Mouse (Mus musculus) brown adipose tissue, adult 24 weeks (tissue): Measurements from ENCODE around the gene Rnf130. TPM values are rescaled to one million over a fixed set of nuclear protein-coding genes. Genes with fewer than 3 reads are reported as not detected.

Experiments
- H3K27ac ChIP-seq: fragments of 200-500 bp; replicated peaks from 2 replicates; pipeline ENCODE4 v1.5.1; 2012; ENCODE audit warnings: low read depth, mild to moderate bottlenecking, low read length
- H3K4me1 ChIP-seq: fragments of 200-500 bp; 2 replicates; pipeline ENCODE4 v1.6.1; 2012; ENCODE audit warnings: low read length, mixed read lengths; ENCODE audit not compliant: control insufficient read depth, insufficient read depth, insufficient read length
- H3K4me3 ChIP-seq: fragments of 200-500 bp; 2 replicates; pipeline ENCODE4 v1.5.1; 2012; ENCODE audit warnings: low read depth, mild to moderate bottlenecking, low read length, moderate library complexity; ENCODE audit not compliant: insufficient read depth
- polyA plus RNA-seq: library from polyadenylated mRNA; stranded (reverse); fragments of >200 nt; gene quantifications from 2 replicates; pipeline ENCODE4 v1.2.4, GENCODE M21; 2012; ENCODE audit not compliant: missing spikeins, insufficient read depth, insufficient read length

The Rnf130 gene
- polyA plus RNA-seq, 1 experiment: 97.9 TPM

DNA sequence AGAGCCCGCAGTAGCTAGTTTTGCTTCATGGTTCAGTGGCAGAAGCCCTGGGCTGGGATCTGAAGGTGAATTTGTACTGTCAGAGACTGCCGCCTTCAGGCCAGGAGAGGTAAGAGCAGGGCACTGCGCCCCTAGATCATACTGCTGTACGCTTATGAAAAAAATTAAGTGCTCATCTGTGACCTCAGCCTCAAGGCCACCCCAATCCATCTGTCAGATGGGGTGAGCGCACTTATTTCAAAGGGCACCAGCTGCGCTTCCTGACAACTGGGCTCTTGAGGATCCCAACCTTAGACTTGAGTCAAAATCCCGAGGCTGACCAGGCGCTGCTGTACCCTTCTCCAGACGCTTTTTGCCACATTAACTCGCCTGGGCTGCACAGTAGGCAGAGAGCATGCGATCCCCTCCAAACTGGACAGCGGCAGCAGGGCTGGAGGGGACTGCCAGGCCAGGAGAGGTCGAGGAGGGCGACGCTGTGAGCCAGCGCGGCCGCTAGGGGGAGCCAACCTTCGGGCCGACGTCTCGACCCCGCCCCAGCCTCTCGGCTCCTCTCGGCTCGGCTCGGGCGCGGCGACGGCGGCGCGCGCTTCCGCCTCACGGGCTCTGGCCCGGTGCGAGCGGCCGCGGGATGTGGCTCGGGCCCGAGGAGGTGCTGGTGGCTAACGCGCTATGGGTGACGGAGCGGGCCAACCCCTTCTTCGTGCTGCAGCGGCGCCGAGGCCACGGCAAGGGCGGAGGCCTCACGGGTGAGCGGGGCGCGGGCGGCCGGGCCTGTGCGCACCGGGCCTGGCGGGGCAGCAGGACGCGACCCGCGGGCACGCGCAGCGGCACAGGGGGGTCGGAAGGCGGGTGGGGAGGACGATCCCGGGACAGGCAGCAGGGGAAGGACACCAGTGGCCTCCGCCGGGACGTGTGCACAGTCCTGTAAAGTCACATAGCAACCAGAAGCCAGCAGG lies 105.9 kb downstream of the Rnf130 start, which contains the start of gene Tbc1d9b:
TSS of gene Tbc1d9b (plus strand) at position 586 of the 956 bp plus-strand sequence.
- Histone ChIP-seq H3K4me3 (peak within 1 kb of the TSS; percentile 80), H3K27ac (peak within 1 kb of the TSS; percentile 78), H3K4me1 (peaks cover 11% of the 10 kb centered on the region)

DNA sequence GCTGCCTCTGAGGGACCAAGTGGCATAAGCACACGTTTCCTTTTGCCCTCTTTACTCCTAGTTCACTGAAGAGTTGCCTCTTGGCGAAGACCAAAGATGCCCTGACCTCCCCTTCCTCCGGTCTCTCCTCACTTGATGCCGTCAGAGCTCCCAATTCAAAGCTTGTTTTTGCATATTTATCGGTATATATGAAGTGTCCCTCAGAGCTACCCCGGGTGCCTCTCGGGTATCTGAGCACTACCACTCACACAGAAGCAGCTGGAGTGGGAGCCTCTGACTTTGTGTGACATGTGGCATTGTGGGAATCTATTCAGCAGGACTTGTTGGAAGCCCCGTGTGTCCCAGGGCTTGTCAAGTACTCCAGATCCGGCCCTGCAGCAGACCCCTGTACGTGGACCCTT lies 106.7 kb downstream of the Rnf130 start:
- H3K4me3 ChIP-seq: peak overlapping the region; percentile 80
- peaks cover 11% of the 10 kb centered on the region for H3K4me1 ChIP-seq
- H3K27ac ChIP-seq: no peak overlapping the region

- Histone ChIP-seq H3K4me3 (peak overlapping the region; percentile 80), H3K4me1 (peaks cover 11% of the 10 kb centered on the region), H3K27ac (no peak overlapping the region)
Measured at GRCm38 (mm10) chr11:50132265-50132664, 107.1 kb downstream of the Rnf130 start.

- Histone ChIP-seq H3K4me3 (no peak overlapping the region; the same call in 1 of the 2 replicates), H3K4me1 (peaks cover 11% of the 10 kb centered on the region), H3K27ac (peak overlapping the region; percentile 41)
Measured at GRCm38 (mm10) chr11:50134136-50134859, 109.2 kb downstream of the Rnf130 start.

- H3K4me1 ChIP-seq: peaks cover 7% of the 10 kb centered on the region
- H3K27ac ChIP-seq: no peak overlapping the region
- no peak overlapping the region for H3K4me3 ChIP-seq
Measured at GRCm38 (mm10) chr11:50138206-50138822, 113.2 kb downstream of the Rnf130 start.

DNA sequence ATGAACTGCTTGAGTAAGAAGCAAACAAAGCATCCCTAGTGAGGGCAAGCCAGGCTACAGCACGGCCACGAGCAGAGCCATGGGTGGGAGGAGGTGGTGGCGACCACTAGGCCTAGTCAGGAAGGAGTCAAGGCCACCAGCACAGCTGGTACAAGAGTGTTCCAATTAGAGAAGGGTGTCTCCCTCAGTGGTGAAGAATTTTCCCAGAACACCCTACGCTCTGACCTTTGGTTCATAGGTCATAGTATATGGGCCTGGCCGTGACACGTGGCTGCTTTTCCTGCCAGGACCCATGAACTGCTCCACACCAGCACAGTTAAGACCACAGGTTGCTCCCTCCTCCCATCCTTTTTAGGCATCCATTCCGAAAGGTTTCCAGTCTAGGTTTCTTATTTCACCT lies 114.4 kb downstream of the Rnf130 start:
- H3K4me1 ChIP-seq: no peaks in the 10 kb centered on the region
- no peak overlapping the region for H3K4me3 ChIP-seq
- H3K27ac ChIP-seq: no peak overlapping the region

GRCm38 (mm10) chr11:50145529-50145928 lies 120.4 kb downstream of the Rnf130 start:
- Histone ChIP-seq H3K4me3 (no peak overlapping the region), H3K27ac (no peak overlapping the region), H3K4me1 (peaks cover 10% of the 10 kb centered on the region; the same call in 1 of the 2 replicates)

DNA sequence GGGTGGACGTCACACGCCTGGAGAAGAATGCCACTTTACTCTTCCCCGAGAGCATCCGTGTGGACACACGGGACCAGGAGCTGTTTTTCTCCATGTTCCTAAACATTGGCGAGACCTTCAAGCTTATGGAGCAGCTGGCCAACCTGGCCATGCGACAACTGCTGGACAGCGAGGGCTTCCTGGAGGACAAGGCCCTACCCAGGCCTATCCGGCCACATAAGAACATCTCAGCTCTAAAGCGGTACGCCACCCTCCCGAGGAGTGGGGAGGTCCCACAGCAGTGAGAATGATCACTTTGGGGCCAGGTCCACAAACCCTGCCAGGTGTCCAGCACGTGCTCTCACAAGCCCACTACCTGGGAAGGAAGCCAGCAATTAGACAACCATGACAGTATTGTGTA lies 121.0 kb downstream of the Rnf130 start:
- Histone ChIP-seq H3K4me1 (peaks cover 10% of the 10 kb centered on the region; the same call in 1 of the 2 replicates), H3K4me3 (no peak overlapping the region), H3K27ac (no peak overlapping the region)

DNA sequence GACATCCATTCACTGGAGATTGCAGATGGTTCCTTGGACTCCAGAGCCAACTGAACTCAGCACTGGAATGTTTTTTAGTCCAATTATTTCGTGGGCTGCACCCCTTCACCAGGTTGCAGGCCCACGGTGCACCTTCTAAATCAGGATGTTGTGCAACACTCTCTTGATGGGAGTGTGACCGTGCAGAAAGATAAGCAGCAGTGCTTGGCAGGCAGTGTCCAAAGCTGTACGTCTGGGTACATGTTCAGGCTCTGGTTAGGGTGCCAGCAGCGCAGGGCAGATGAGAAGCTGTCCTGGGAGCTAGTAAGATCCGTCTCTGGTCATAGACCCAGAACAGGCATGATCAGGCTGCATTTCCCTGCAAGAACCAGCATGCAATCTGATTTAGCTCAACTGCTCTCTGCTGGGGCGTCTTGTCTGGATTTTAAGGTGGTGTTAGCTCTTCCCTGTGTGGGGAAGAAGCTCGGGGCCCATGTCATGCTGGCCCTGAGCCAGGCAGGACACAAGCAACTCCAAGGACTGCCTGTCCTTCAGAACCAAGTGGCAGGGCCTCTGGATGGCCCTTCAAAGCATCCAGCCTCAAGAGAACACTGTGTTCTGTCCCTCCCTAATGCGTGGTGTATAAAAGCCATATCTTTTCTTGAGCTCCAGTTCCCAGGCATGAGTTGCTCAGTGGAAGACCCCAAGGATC lies 122.3 kb downstream of the Rnf130 start:
- H3K4me1 ChIP-seq: peaks cover 10% of the 10 kb centered on the region; the same call in 1 of the 2 replicates
- no peak overlapping the region for H3K27ac ChIP-seq
- no peak overlapping the region for H3K4me3 ChIP-seq

GRCm38 (mm10) chr11:50147958-50148476 lies 122.9 kb downstream of the Rnf130 start:
- Histone ChIP-seq H3K27ac (no peak overlapping the region), H3K4me1 (peaks cover 10% of the 10 kb centered on the region; the same call in 1 of the 2 replicates), H3K4me3 (no peak overlapping the region)

- H3K27ac ChIP-seq: no peak overlapping the region
- H3K4me1 ChIP-seq: peaks cover 10% of the 10 kb centered on the region; the same call in 1 of the 2 replicates
- no peak overlapping the region for H3K4me3 ChIP-seq
Measured at GRCm38 (mm10) chr11:50149200-50149599, 124.1 kb downstream of the Rnf130 start.

DNA sequence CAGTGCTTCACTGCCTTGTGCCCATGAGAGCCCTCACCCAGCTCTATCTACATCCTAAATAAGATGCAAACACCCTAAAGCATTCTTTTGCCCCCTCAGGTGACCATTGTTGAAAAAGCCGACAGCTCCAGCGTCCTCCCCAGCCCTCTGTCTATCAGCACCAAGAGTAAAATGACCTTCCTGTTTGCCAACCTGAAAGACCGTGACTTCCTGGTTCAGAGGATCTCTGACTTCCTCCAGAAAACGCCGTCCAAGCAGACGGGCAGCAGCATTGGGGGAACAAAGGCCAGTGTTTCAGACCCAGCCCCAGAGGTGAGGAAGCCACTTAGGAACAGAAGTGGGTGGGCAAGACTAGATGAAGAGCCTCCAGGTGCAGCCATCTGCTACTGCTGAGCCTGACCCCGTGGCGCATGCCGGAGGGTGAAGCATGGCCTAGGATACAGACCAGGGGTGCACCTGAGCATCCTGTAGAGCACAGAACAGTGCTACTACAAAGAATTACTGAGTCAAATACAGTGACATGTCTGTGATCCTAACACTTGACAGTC lies 124.5 kb downstream of the Rnf130 start:
- H3K4me1 ChIP-seq: peaks cover 10% of the 10 kb centered on the region; the same call in 1 of the 2 replicates
- H3K4me3 ChIP-seq: no peak overlapping the region
- H3K27ac ChIP-seq: no peak overlapping the region

GRCm38 (mm10) chr11:50151374-50151773 lies 126.2 kb downstream of the Rnf130 start:
- Histone ChIP-seq H3K27ac (no peak overlapping the region), H3K4me1 (peaks cover 10% of the 10 kb centered on the region; the same call in 1 of the 2 replicates), H3K4me3 (no peak overlapping the region)

DNA sequence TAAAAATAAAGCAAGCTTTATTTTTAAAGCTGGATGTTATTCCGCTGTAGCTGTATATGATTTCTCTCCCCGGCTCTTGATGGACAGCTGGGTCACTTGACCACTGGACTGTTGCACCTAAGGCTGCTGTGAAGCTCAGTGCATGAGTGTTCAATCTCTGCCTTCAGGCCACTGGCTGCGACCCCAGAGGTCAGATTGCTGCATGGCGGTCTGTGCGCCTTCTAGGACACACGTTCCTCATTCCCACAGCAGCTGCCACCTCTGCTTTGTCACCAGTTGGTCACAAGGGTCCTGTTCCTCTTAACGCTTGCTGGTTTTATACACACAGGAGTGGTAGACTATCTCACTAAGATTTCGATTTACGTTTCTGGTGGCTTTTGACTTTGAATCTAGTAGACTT lies 129.0 kb downstream of the Rnf130 start:
- Histone ChIP-seq H3K4me1 (peaks cover 3% of the 10 kb centered on the region; the same call in 1 of the 2 replicates), H3K27ac (no peak overlapping the region), H3K4me3 (no peak overlapping the region)
